Mouse (Mus musculus): ENCODE results near the gene Hipk1.
A peak's percentile ranks its signal among the peaks of the same experiment; 100 is the strongest.
"Not testable (repeated sequence)": the region's sequence is repeated elsewhere in the genome, so short reads cannot be mapped to it uniquely, and the experiment has no call there.

Hipk1 gene

GRCm38 (mm10) chr3:103796389-103796788 lies 5.0 kb upstream of the Hipk1 start:
- DNase-seq (ENCODE audit: low read depth in 2 of 2, low spot score in 2 of 2): no peak

DNA sequence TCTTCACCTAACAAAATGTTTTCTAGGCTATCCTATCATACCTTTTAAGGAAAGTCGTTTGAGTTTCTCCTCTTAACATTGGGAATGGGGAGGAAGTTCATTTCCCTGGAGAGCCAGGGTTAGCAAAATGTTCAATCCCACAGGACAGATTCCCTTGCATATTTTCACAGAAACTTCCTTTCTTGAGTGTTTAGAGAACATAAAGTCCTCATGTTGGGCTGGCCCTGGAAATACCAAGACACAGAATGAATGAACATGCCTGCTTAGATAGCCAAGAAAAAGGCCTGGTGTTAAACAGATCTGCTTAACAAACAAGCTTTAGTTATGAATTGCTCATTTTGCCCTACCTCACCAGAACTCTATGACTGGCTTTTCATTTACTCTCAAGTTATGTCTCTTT lies 1.2 kb upstream of the Hipk1 start:
- no peak for DNase-seq (ENCODE audit: low read depth in 2 of 2, low spot score in 2 of 2)

- not testable (repeated sequence) for DNase-seq (ENCODE audit: low read depth in 2 of 2, low spot score in 2 of 2)
Observed at GRCm38 (mm10) chr3:103792111-103792406, 696 bp upstream of the Hipk1 start.

- DNase-seq (ENCODE audit: low read depth in 2 of 2, low spot score in 2 of 2): peak; percentile 30 to 31
Observed at GRCm38 (mm10) chr3:103790346-103791145, 817 bp downstream of the Hipk1 start.

GRCm38 (mm10) chr3:103789891-103790345 lies 1.4 kb downstream of the Hipk1 start:
- peak; percentile 48 to 59 for DNase-seq (ENCODE audit: low read depth in 2 of 2, low spot score in 2 of 2)

GRCm38 (mm10) chr3:103789096-103789495 lies 2.3 kb downstream of the Hipk1 start:
- no peak for DNase-seq (ENCODE audit: low read depth in 2 of 2, low spot score in 2 of 2)

DNA sequence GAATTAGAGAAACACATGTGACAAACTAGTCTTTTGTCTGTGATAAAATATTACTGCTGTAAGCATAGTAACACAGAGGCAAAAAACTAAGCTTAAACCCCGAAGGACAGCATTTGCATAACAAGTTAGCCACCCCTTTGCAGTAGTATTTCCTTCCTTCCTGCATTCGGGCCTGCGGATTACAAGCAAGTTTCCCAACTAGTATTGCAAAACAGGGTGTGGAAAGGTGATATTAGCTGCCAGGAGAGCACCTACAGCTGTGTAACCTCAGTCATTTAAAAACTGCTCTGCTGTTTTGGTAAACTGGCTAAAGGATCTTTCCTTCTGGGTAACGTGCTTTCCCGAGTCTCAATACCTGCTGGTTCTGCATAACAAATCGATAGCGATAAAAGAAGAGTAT lies 4.1 kb downstream of the Hipk1 start:
- no peak for DNase-seq (ENCODE audit: low read depth in 2 of 2, low spot score in 2 of 2)

DNA sequence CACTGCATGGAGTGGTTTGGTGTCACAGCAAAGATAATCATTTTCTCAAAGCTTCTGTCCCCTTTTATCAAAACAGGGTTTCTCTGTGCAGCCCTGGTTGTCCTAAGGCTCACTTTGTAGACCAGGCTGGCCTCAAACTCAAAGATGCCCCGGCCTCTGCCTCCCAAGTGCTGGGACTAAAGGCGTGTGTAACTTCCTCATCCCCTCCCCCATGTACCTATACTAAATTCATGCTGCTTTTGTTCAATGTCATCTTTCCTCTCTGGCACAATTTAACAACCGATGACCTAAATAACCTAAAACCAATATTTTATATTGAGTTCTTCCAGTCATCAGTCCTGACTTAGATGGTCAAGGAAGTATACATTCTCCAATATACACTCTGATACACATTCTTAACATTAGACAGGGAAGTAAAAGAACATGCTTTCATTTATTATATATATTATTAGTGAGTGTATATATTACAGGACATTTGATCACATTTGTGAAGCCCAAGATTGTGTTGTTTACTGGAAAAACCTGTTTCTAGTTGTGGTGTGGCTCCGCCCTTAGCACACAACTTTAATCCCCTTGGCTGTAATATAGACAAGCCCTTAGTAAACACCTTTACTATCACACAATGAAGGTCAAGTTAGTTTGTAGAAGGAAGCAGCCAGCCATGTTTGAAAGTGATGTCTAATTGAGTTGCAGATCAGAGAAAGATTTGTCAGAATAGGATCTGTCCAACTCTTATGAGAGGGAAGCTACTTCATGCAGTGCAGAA lies 8.3 kb downstream of the Hipk1 start:
- no peak for DNase-seq (ENCODE audit: low read depth in 2 of 2, low spot score in 2 of 2)

DNA sequence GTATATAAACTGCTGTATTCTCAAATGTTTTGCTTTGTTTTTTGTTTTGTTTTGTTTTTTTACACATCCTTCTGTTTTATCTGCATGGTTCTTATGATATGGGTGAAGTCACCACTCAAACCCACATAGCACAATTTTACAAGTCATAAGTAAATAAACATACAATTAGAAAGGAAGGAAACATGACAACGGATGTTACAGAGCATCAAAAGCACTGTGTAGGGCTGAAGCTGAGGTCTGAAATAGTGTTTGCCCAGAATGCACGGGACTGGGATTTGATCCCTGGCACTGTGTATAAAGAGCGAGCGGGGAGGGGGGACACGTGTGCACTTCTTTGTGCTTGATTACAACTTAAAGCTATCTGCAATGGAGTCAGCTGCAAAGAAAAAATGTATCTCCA lies 10.6 kb downstream of the Hipk1 start:
- no peak for DNase-seq (ENCODE audit: low read depth in 2 of 2, low spot score in 2 of 2)

- no peak for DNase-seq (ENCODE audit: low read depth in 2 of 2, low spot score in 2 of 2)
Observed at GRCm38 (mm10) chr3:103780271-103780670, 11.1 kb downstream of the Hipk1 start.

DNA sequence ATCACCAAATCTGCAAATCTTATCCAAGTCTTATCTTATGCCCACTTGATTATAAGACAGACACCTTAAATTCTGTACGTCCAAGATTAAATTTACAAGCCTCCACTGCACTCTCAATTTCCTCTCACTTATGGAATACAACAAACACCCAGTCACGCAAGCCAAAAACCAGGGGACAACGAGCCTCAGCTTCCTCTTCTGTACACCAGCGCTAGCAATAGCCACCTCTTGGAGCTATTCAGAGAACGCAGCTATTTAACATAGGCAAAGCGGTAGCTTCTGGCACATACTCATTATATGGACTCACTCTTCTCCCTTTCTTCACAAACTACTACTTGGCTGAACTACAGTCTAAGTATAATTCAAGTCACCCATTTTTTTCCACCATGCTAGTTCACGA lies 12.2 kb downstream of the Hipk1 start:
- no peak for DNase-seq (ENCODE audit: low read depth in 2 of 2, low spot score in 2 of 2)

DNA sequence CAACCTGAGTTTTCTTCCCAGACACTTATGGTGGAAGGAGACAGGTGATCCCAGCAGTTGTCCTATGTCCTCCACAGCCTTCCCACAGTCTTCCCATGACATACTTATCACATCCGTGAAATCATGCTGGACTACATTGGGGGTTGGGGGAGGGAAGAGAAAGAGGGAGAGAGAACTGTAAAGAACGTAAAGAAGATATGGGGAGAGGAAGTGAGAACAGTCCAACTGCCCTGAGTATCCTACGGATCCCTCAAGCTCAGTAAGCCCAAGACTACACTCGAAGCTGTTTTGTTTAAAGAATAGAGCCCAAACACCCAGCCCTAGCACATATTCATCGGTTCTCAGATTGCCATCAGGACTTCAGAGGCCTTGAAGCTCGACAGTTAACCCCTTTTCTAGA lies 12.7 kb downstream of the Hipk1 start:
- DNase-seq (ENCODE audit: low read depth in 2 of 2, low spot score in 2 of 2): no peak

GRCm38 (mm10) chr3:103777940-103778339 lies 13.4 kb downstream of the Hipk1 start:
- no peak for DNase-seq (ENCODE audit: low read depth in 2 of 2, low spot score in 2 of 2)

DNA sequence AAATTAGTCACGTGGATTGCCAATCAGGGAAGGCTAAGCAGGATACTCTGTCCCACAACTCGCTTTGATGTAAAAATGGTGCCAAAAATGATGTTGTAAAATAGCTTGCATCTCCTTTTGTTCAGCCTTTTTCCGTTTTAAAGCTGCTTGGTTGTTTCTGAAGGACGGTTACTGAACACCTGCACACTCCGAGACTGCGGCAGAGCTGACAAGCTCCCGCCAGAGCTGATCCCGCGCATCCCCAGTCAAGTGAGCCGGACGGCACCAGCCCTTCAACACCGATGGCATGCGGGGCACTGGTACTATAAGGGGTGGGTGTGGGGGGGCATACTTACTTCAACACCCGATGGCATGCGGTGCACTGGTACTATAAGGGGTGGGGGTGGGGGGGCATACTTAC lies 17.4 kb downstream of the Hipk1 start:
- DNase-seq (ENCODE audit: low read depth in 2 of 2, low spot score in 2 of 2): no peak

DNA sequence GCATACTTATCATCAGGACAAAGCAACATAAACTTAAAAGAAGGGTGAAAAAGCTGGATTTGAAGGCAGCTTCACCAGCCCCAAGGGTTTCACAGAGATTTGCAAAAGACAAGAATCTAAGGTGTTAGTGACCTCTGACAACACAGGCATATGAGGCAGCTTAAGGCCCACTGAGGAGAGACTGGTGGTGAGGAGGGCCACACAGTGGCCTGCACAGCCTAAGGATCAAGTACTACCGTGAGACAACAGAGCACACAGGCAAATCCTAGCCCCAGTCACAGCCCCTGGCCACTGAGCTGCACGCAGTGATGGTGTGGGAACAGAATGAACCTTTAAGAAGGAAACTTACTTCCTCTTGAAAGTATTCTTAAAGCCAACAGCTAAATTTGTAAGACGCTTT lies 17.9 kb downstream of the Hipk1 start:
- DNase-seq (ENCODE audit: low read depth in 2 of 2, low spot score in 2 of 2): no peak

GRCm38 (mm10) chr3:103772846-103773245 lies 18.5 kb downstream of the Hipk1 start:
- DNase-seq (ENCODE audit: low read depth in 2 of 2, low spot score in 2 of 2): peak in 1 of 2 experiments; percentile 15

- DNase-seq (ENCODE audit: low read depth in 2 of 2, low spot score in 2 of 2): no peak
Observed at GRCm38 (mm10) chr3:103771531-103772130, 19.7 kb downstream of the Hipk1 start.

DNA sequence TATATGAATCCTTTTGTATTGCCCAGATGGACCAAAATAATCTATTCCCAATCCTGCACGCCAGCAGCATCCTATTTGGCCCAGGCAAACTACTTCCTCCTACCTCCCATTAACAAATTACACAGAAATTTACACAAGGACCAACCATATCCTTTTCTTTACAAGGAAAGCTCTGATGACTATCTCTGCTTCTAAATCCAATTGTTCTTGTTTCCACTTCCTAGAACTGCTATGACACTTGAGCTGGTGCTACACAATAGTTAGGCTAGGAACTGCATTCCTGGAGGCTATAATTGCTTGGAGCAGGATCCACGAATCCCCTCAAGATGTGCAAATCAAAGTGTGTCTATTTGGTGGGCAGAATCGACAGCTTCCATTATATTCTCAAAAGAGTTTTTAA lies 24.6 kb downstream of the Hipk1 start:
- no peak for DNase-seq (ENCODE audit: low read depth in 2 of 2, low spot score in 2 of 2)

GRCm38 (mm10) chr3:103759261-103759970 lies 31.9 kb downstream of the Hipk1 start:
- DNase-seq (ENCODE audit: low read depth in 2 of 2, low spot score in 2 of 2): no peak

DNA sequence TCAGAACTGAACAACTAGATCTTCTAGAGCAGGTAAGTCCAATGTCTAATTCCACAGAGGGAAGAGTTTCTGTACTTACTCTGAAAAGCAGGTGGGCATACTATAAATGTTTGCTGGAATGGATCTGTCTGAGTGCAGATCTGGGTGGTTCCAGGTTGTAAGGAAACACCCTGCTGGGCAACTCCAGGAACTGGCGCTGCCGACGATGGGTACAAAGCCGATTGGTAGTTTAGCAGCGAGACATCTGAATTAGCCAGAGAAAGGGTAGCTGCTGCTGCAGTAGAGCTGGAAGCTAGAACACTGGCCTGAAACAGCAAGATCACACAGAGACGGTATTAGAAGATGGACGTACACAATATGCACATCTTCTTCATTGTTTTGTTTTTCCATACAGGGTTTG lies 32.9 kb downstream of the Hipk1 start:
- no peak for DNase-seq (ENCODE audit: low read depth in 2 of 2, low spot score in 2 of 2)

DNA sequence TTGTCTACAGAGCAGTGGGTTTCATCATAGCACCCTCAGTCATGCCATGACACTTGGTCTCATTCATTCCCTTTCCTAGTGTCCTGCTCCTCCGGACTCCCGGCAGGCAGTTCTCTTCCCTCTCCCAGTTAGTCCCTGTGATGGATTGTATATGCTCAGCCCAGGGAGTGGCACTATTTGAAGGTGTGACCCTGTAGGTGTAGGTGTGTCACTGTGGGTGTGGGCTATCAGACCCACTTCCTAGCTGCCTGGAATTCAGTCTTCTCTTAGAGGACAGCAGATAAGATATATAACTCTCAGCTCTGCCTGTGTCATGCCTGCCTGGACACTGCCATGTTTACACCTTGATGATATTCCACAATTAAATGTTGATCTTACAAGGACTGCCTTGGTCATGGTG lies 34.4 kb downstream of the Hipk1 start:
- DNase-seq (ENCODE audit: low read depth in 2 of 2, low spot score in 2 of 2): no peak

DNA sequence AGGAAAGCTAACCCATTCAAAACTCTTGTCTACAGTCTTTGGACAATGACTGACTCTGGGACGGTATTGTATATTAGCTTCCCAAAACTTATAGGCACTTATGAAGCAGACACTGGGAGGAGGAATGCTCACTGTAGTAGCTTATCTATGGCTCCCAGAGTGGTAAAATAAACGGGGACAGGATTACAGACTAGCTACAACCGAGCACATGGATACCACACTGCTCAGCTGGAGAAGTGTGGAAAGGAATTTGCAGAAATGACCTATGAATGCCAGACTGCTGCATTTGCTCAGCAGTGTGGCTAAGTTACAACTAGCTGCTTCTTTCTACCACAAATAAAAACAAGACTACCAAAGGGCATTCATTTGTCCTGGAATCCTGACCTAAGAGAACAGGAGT lies 36.0 kb downstream of the Hipk1 start:
- no peak for DNase-seq (ENCODE audit: low read depth in 2 of 2, low spot score in 2 of 2)
